Mouse (Mus musculus) erythroblast, embryonic 14.5 days (primary cell): ENCODE measurements around the gene Kdm5b. TPM values are rescaled to one million over a fixed set of nuclear protein-coding genes. Genes with fewer than 3 reads are reported as not detected.

Source experiments
- H3K27me3 ChIP-seq: 2 replicates; pipeline ENCODE4 v1.6.1; 2012; ENCODE audit warnings: inconsistent platforms; ENCODE audit not compliant: control insufficient read depth
- H3K36me3 ChIP-seq: 2 replicates; pipeline ENCODE4 v1.6.1; 2012; ENCODE audit warnings: mild to moderate bottlenecking, inconsistent platforms; ENCODE audit not compliant: control insufficient read depth
- H3K4me1 ChIP-seq: 2 replicates; pipeline ENCODE4 v1.6.1; 2012; ENCODE audit warnings: inconsistent platforms; ENCODE audit not compliant: control insufficient read depth
- H3K4me3 ChIP-seq: replicated peaks from 2 replicates; pipeline ENCODE3; 2012; ENCODE audit warnings: moderate library complexity, mild to moderate bottlenecking, inconsistent platforms
- H3K9me3 ChIP-seq: 2 replicates; pipeline ENCODE4 v1.6.1; 2012; ENCODE audit warnings: low read length, inconsistent platforms, mixed read lengths; ENCODE audit not compliant: control insufficient read depth
- GATA1 ChIP-seq: IDR thresholded peaks from 2 replicates; pipeline ENCODE4 v1.6.1; 2012; ENCODE audit warnings: low read length, inconsistent platforms, mixed read lengths
- TAL1 ChIP-seq: IDR thresholded peaks from 3 replicates; pipeline ENCODE4 v1.6.1; 2012; ENCODE audit warnings: low read length, inconsistent platforms, mixed read lengths
- polyA plus RNA-seq: library from polyadenylated mRNA; stranded (reverse); fragments of >175 nt; gene quantifications from 2 replicates; pipeline ENCODE4 v1.2.3, GENCODE M21; 2012

The Kdm5b gene
- polyA plus RNA-seq, 1 experiment = 0.01 TPM

GRCm38 (mm10) chr1:134559226-134559625 is 745 bp upstream of the Kdm5b start:
- no peaks in the 10 kb centered on the region for H3K36me3 ChIP-seq
- H3K4me3 ChIP-seq = no peak overlapping the region
- H3K9me3 ChIP-seq = no peaks in the 10 kb centered on the region
- no peak for TF ChIP-seq GATA1
- no peak for TF ChIP-seq TAL1
- peaks cover 59% of the 10 kb centered on the region for H3K4me1 ChIP-seq
- peaks cover 20% of the 10 kb centered on the region for H3K27me3 ChIP-seq

- Histone ChIP-seq H3K9me3 (no peaks in the 10 kb centered on the region), H3K4me1 (peaks cover 53% of the 10 kb centered on the region), H3K27me3 (peaks cover 16% of the 10 kb centered on the region), H3K4me3 (peak overlapping the region; percentile 82), H3K36me3 (no peaks in the 10 kb centered on the region)
- TF ChIP-seq TAL1 = no peak
These were observed 425 bp downstream of the Kdm5b start for GRCm38 (mm10) chr1:134560396-134560795.

GRCm38 (mm10) chr1:134560801-134561769 is 1.1 kb downstream of the Kdm5b start:
- TF ChIP-seq TAL1 (no peak), GATA1 (no peak)
- peaks cover 46% of the 10 kb centered on the region for H3K4me1 ChIP-seq

GRCm38 (mm10) chr1:134561770-134562143 is 1.8 kb downstream of the Kdm5b start:
- Histone ChIP-seq H3K27me3 (peaks cover 8% of the 10 kb centered on the region), H3K4me3 (peak overlapping the region; percentile 82), H3K9me3 (no peaks in the 10 kb centered on the region), H3K4me1 (peaks cover 40% of the 10 kb centered on the region), H3K36me3 (no peaks in the 10 kb centered on the region)
- TF ChIP-seq GATA1 = no peak
- no peak for TF ChIP-seq TAL1

More at GRCm38 (mm10) chr1:134560801-134561769, 1.1 kb downstream of the Kdm5b start:
- Histone ChIP-seq H3K36me3 (no peaks in the 10 kb centered on the region), H3K27me3 (peaks cover 9% of the 10 kb centered on the region), H3K9me3 (no peaks in the 10 kb centered on the region), H3K4me3 (peak overlapping the region; percentile 82)

- Histone ChIP-seq H3K9me3 (no peaks in the 10 kb centered on the region), H3K4me3 (no peak overlapping the region), H3K27me3 (peaks cover 8% of the 10 kb centered on the region), H3K36me3 (no peaks in the 10 kb centered on the region), H3K4me1 (peaks cover 33% of the 10 kb centered on the region)
- TF ChIP-seq GATA1 = no peak
- no peak for TF ChIP-seq TAL1
These were observed 2.5 kb downstream of the Kdm5b start for GRCm38 (mm10) chr1:134562457-134562856.

- H3K4me1 ChIP-seq = peaks cover 32% of the 10 kb centered on the region
- no peaks in the 10 kb centered on the region for H3K36me3 ChIP-seq
- no peaks in the 10 kb centered on the region for H3K9me3 ChIP-seq
- H3K4me3 ChIP-seq = no peak overlapping the region
- peaks cover 8% of the 10 kb centered on the region for H3K27me3 ChIP-seq
- TF ChIP-seq TAL1 (no peak), GATA1 (no peak)
These were observed 3.8 kb downstream of the Kdm5b start for GRCm38 (mm10) chr1:134563726-134564125.

GRCm38 (mm10) chr1:134567511-134567910 is 7.5 kb downstream of the Kdm5b start:
- H3K4me1 ChIP-seq = peaks cover 2% of the 10 kb centered on the region; the same call in 1 of the 2 replicates
- no peak for TF ChIP-seq GATA1
- no peaks in the 10 kb centered on the region for H3K27me3 ChIP-seq
- H3K9me3 ChIP-seq = no peaks in the 10 kb centered on the region
- no peak overlapping the region for H3K4me3 ChIP-seq
- no peaks in the 10 kb centered on the region for H3K36me3 ChIP-seq

GRCm38 (mm10) chr1:134570171-134570570 is 10.2 kb downstream of the Kdm5b start:
- Histone ChIP-seq H3K4me3 (no peak overlapping the region), H3K9me3 (no peaks in the 10 kb centered on the region), H3K36me3 (no peaks in the 10 kb centered on the region), H3K4me1 (peaks cover 4% of the 10 kb centered on the region), H3K27me3 (no peaks in the 10 kb centered on the region)
- TF ChIP-seq GATA1 (no peak), TAL1 (no peak)

GRCm38 (mm10) chr1:134570631-134571030 is 10.7 kb downstream of the Kdm5b start:
- no peaks in the 10 kb centered on the region for H3K36me3 ChIP-seq
- H3K4me3 ChIP-seq = no peak overlapping the region
- H3K9me3 ChIP-seq = no peaks in the 10 kb centered on the region
- H3K4me1 ChIP-seq = peaks cover 4% of the 10 kb centered on the region
- TF ChIP-seq GATA1 (no peak), TAL1 (no peak)
- no peaks in the 10 kb centered on the region for H3K27me3 ChIP-seq
